Mouse (Mus musculus) gastrocnemius, adult 2 months (tissue): ENCODE results near the gene Zbtb40. TPM values are rescaled to one million over a fixed set of nuclear protein-coding genes. Genes with fewer than 3 reads are reported as not detected.

Experiments used
- DNase-seq: peaks from one replicate; pipeline ENCODE4 v3.0.0; 2022
- H3K27ac ChIP-seq: fragments of 200-600 bp; 2 replicates; pipeline ENCODE4 v1.8.1; 2022; ENCODE audit warnings: mild to moderate bottlenecking
- H3K4me3 ChIP-seq: fragments of 200-600 bp; 2 replicates; pipeline ENCODE4 v1.8.1; 2022; ENCODE audit warnings: mild to moderate bottlenecking, moderate library complexity
- CTCF ChIP-seq: fragments of 200-600 bp; IDR thresholded peaks from 2 replicates; pipeline ENCODE4 v1.8.1; 2022; ENCODE audit warnings: antibody characterized with exemption, mild to moderate bottlenecking, moderate library complexity
- intact Hi-C: fragments of 180-260 bp; cut with DNase I; formaldehyde crosslinking; loops from one replicate; pipeline ENCODE4 v1.15.1; 2025
- total RNA-seq, 2 experiments: library from RNA; stranded (reverse); gene quantifications; 2 replicates each; pipeline ENCODE4 v1.2.3; 2021

Zbtb40 gene
- total RNA-seq, 2 experiments from 2014 or later = 8.4 to 9.5 TPM

GRCm38 (mm10) chr4:136934746-136935613 lies 113.6 kb downstream of the Zbtb40 start:
- no peak for DNase-seq
- H3K4me3 ChIP-seq = no peak overlapping the region
- intact Hi-C loops = no loop called here
- TF ChIP-seq CTCF = no peak
- H3K27ac ChIP-seq = no peak overlapping the region

DNA sequence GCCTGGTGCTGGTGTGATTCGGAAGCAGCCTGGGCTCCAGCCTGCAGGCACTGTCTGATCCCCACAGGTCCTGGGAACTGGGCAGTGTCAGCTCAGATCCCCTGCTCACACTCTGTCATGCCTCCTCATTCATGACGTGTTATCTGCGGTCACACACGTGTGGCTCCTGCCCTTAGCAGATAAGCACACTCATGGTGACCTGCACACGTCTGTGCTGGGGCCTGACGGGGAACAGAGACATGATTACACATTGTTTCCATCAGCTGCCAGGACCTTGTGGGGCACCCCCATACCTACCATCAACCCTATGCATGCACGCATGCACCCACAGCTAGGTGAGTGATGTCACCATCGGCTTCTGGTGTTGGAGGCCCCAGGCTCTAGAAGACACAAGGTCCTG lies 118.1 kb downstream of the Zbtb40 start:
- intact Hi-C loops = no loop called here
- DNase-seq = no peak
- TF ChIP-seq CTCF = no peak
- H3K4me3 ChIP-seq = no peak overlapping the region
- no peak overlapping the region for H3K27ac ChIP-seq

Other genes with a start within 250 kb of the Zbtb40 start
- 1 to 10 TPM in 1 of 2 experiments, under 1 TPM in 1; 0.26 to 1.9 TPM for gene Ephb2, start 212.8 kb downstream of the Zbtb40 start, total RNA-seq
- gene C1qb, start 162.6 kb downstream of the Zbtb40 start, total RNA-seq = 10 to 100 TPM in 1 of 2 experiments, 1 to 10 TPM in 1; 8.4 to 18.3 TPM
- gene C1qc, start 155.7 kb downstream of the Zbtb40 start, total RNA-seq = 10 to 100 TPM in 1 of 2 experiments, 1 to 10 TPM in 1; 7.6 to 15.4 TPM
- 10 to 100 TPM in 1 of 2 experiments, 1 to 10 TPM in 1; 7.0 to 15.8 TPM for gene C1qa, start 150.0 kb downstream of the Zbtb40 start, total RNA-seq
- gene Epha8, start 92.0 kb downstream of the Zbtb40 start, total RNA-seq = not detected
- 10 to 100 TPM in 1 of 2 experiments, 1 to 10 TPM in 1; 9.2 to 13.0 TPM for gene Wnt4, start 228.7 kb upstream of the Zbtb40 start, total RNA-seq